In the genomic region with DNA sequence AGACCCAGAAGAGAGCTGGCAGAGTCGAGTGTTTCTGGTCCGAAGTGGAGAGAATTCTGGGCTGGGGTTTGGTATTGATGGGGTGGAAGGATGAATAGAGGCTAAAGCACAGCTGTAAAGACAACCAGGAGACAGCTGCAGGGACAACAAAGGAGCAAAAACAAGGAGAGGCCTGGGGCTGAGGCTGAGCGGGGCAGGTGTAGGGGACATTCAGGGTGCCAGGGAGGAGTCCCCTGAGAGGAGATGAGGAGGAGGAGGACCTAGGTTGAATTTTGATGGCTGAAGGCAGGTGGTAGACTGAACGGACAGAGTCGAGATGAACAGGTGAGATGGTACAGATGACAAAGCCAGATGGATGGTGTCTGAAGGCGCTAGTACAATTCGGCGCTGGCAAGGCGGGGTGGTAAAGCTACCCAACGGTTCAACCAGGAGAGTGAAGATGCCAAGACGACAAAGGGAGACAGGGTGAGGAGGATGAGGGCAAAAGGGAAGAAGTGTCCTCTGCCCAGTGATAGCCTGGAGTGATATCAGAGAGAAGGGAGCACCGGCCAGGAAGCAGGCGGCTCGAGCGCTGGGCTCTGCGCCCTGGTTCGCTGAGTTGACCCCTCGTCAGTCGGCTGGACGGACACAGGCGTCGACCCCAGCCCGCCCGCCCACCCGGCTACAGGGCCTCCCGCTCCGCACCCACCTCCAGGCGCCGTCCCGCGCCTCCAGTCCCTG, we compare ENCODE assay signal across 7 mouse cellular contexts. TPM values are rescaled to one million over a fixed set of nuclear protein-coding genes. Genes with fewer than 3 reads are reported as not detected.
DNase-seq lines count a peak whose midpoint lies in the region; ATAC-seq and TF ChIP-seq lines count a peak whose summit lies in the region.

No protein-coding gene starts in this region.

- ATAC-seq in lung, embryonic 14.5 days (ENCODE audit: insufficient read depth), result peak; percentile 1; the same call in 1 of the 2 replicates
- ATAC-seq in erythroblast, adult 5-6 weeks (replicated peaks; ENCODE audit: low FRiP score, poor library complexity, severe bottlenecking), result 0 out of 2 replicates have a peak, but pooled peaks have one; percentile 14
- peak; percentile 56; the same call in 1 of the 2 replicates for ATAC-seq in intestine, embryonic 16.5 days
- peak; percentile 44 for ATAC-seq in neural tube, embryonic 14.5 days (ENCODE audit: low read depth)

- no peaks in the 10 kb centered on the region for H3K9me3 ChIP-seq in lung, embryonic 14.5 days (ENCODE audit: low read depth, low read length)
- no peaks in the 10 kb centered on the region for H3K9me3 ChIP-seq in intestine, embryonic 16.5 days (ENCODE audit: control insufficient read depth, low read length)
- no peaks in the 10 kb centered on the region for H3K9me3 ChIP-seq in neural tube, embryonic 14.5 days (ENCODE audit: control insufficient read depth, low read length)

- peak overlapping the region; percentile 63 for H3K4me3 ChIP-seq in lung, embryonic 14.5 days (ENCODE audit: low read depth, low read length)
- peak overlapping the region; percentile 72 for H3K4me3 ChIP-seq in intestine, embryonic 16.5 days (ENCODE audit: low read length)
- peak overlapping the region; percentile 73 for H3K4me3 ChIP-seq in neural tube, embryonic 14.5 days (ENCODE audit: low read depth, low read length)

- H3K36me3 ChIP-seq in lung, embryonic 14.5 days (ENCODE audit: insufficient read depth), result peaks cover 31% of the 10 kb centered on the region
- peaks cover 7% of the 10 kb centered on the region; the same call in 1 of the 2 replicates for H3K36me3 ChIP-seq in intestine, embryonic 16.5 days (ENCODE audit: control insufficient read depth, insufficient read depth, low read length)
- H3K36me3 ChIP-seq in neural tube, embryonic 14.5 days (ENCODE audit: control insufficient read depth, insufficient read depth, low read length), result peaks cover 7% of the 10 kb centered on the region

- H3K27me3 ChIP-seq in lung, embryonic 14.5 days (ENCODE audit: insufficient read depth, low read length), result no peaks in the 10 kb centered on the region
- no peaks in the 10 kb centered on the region for H3K27me3 ChIP-seq in intestine, embryonic 16.5 days (replicated peaks; ENCODE audit: control insufficient read depth, insufficient read depth, low read length)
- H3K27me3 ChIP-seq in neural tube, embryonic 14.5 days (ENCODE audit: control insufficient read depth, insufficient read depth, low read length), result no peaks in the 10 kb centered on the region

- peak overlapping the region; percentile 30; the same call in 1 of the 2 replicates for H3K27ac ChIP-seq in lung, embryonic 14.5 days (ENCODE audit: low read depth)
- H3K27ac ChIP-seq in intestine, embryonic 16.5 days (ENCODE audit: low read length), result no peak overlapping the region
- H3K27ac ChIP-seq in neural tube, embryonic 14.5 days (ENCODE audit: low read depth, low read length), result peak overlapping the region; percentile 82

- peak overlapping the region; percentile 89 for H3K4me2 ChIP-seq in lung, embryonic 14.5 days
- peak overlapping the region; percentile 99 for H3K4me2 ChIP-seq in intestine, embryonic 16.5 days (ENCODE audit: low read depth, low read length)
- H3K4me2 ChIP-seq in neural tube, embryonic 14.5 days (ENCODE audit: low read depth, low read length), result peak overlapping the region; percentile 90

- no peak for DNase-seq in lung, embryonic 14.5 days
- no peak for DNase-seq in lung, postnatal 10 days
- no peak for DNase-seq in retina, embryonic 14.5 days (ENCODE audit: low spot score)
- no peak for DNase-seq in kidney, postnatal 10 days

- 0 out of 2 replicates have a peak, but pooled peaks cover 3% of the 10 kb centered on the region for H3K4me1 ChIP-seq in lung, embryonic 14.5 days (ENCODE audit: insufficient read depth)
- H3K4me1 ChIP-seq in intestine, embryonic 16.5 days (ENCODE audit: control insufficient read depth, insufficient read depth, low read length), result peaks cover 11% of the 10 kb centered on the region; the same call in 1 of the 2 replicates
- H3K4me1 ChIP-seq in neural tube, embryonic 14.5 days (ENCODE audit: control insufficient read depth, insufficient read depth, low read length), result peaks cover 18% of the 10 kb centered on the region

- 8% methylated on average over 26 of the region's 31 CpGs for WGBS in lung, embryonic 14.5 days
- 10% methylated on average over 27 of the region's 31 CpGs for WGBS in intestine, embryonic 16.5 days
- WGBS in neural tube, embryonic 14.5 days, result 11% methylated on average over 18 of the region's 31 CpGs

- no peak for TF ChIP-seq CTCF in lung, embryonic 14.5 days (IDR thresholded peaks at IDR 0.05; ENCODE audit: low read depth)

- H3K9ac ChIP-seq in lung, embryonic 14.5 days, result peak overlapping the region; percentile 75
- peak overlapping the region; percentile 84 for H3K9ac ChIP-seq in intestine, embryonic 16.5 days (ENCODE audit: low read depth, low read length)
- H3K9ac ChIP-seq in neural tube, embryonic 14.5 days (replicated peaks; ENCODE audit: low read depth, low read length), result peak overlapping the region; percentile 87

RNA-seq across cellular contexts. Expression of gene Tigd3, which starts 0.5 kb away (rescaled TPM):
- polyA plus RNA-seq in lung, embryonic 14.5 days (2014; fragmentation: Nextera tagmentation; extraction: Ambion mirVana), result 2.7 and 3.8 TPM in 2 replicates
- total RNA-seq in erythroblast, adult 5-6 weeks (2015; ENCODE audit: low replicate concordance), result 0.38 and 1.0 TPM in 2 replicates
- total RNA-seq in erythroblast, adult 5-6 weeks (2017; ENCODE audit: low replicate concordance), result 3.1 and 6.1 TPM in 2 replicates
- polyA plus RNA-seq in intestine, embryonic 16.5 days (2015; fragmentation: Nextera tagmentation; extraction: Ambion mirVana), result 1.5 and 1.7 TPM in 2 replicates
- 11.4 and 12.8 TPM in 2 replicates for polyA plus RNA-seq in neural tube, embryonic 14.5 days (2014; fragmentation: Nextera tagmentation; extraction: Ambion mirVana)

RNA-seq across cellular contexts. Expression of gene Slc25a45, which starts 15.8 kb away (rescaled TPM):
- polyA plus RNA-seq in lung, embryonic 14.5 days (2014; fragmentation: Nextera tagmentation; extraction: Ambion mirVana), result 2.4 TPM in 2 replicates
- 14.0 and 14.6 TPM in 2 replicates for total RNA-seq in erythroblast, adult 5-6 weeks (2015; ENCODE audit: low replicate concordance)
- 10.0 and 11.3 TPM in 2 replicates for total RNA-seq in erythroblast, adult 5-6 weeks (2017; ENCODE audit: low replicate concordance)
- 3.4 and 4.1 TPM in 2 replicates for polyA plus RNA-seq in intestine, embryonic 16.5 days (2015; fragmentation: Nextera tagmentation; extraction: Ambion mirVana)
- 0.59 and 1.3 TPM in 2 replicates for polyA plus RNA-seq in neural tube, embryonic 14.5 days (2014; fragmentation: Nextera tagmentation; extraction: Ambion mirVana)

RNA-seq across cellular contexts. Expression of gene Frmd8, which starts 18.4 kb away (rescaled TPM):
- 37.9 and 42.2 TPM in 2 replicates for polyA plus RNA-seq in lung, embryonic 14.5 days (2014; fragmentation: Nextera tagmentation; extraction: Ambion mirVana)
- 5.4 and 6.0 TPM in 2 replicates for total RNA-seq in erythroblast, adult 5-6 weeks (2015; ENCODE audit: low replicate concordance)
- 4.2 and 6.8 TPM in 2 replicates for total RNA-seq in erythroblast, adult 5-6 weeks (2017; ENCODE audit: low replicate concordance)
- 31.1 and 31.7 TPM in 2 replicates for polyA plus RNA-seq in intestine, embryonic 16.5 days (2015; fragmentation: Nextera tagmentation; extraction: Ambion mirVana)
- 9.4 and 12.7 TPM in 2 replicates for polyA plus RNA-seq in neural tube, embryonic 14.5 days (2014; fragmentation: Nextera tagmentation; extraction: Ambion mirVana)

RNA-seq across cellular contexts. Expression of gene Dpf2, which starts 19.4 kb away (rescaled TPM):
- 147 and 162 TPM in 2 replicates for polyA plus RNA-seq in lung, embryonic 14.5 days (2014; fragmentation: Nextera tagmentation; extraction: Ambion mirVana)
- 19.4 and 34.3 TPM in 2 replicates for total RNA-seq in erythroblast, adult 5-6 weeks (2015; ENCODE audit: low replicate concordance)
- 58.8 and 71.4 TPM in 2 replicates for total RNA-seq in erythroblast, adult 5-6 weeks (2017; ENCODE audit: low replicate concordance)
- polyA plus RNA-seq in intestine, embryonic 16.5 days (2015; fragmentation: Nextera tagmentation; extraction: Ambion mirVana), result 109 and 119 TPM in 2 replicates
- 85.3 and 102 TPM in 2 replicates for polyA plus RNA-seq in neural tube, embryonic 14.5 days (2014; fragmentation: Nextera tagmentation; extraction: Ambion mirVana)

RNA-seq across cellular contexts. Expression of gene Cdc42ep2, which starts 31.2 kb away (rescaled TPM):
- 9.8 and 9.9 TPM in 2 replicates for polyA plus RNA-seq in lung, embryonic 14.5 days (2014; fragmentation: Nextera tagmentation; extraction: Ambion mirVana)
- total RNA-seq in erythroblast, adult 5-6 weeks (2015; ENCODE audit: low replicate concordance), result 0.38 and 0.42 TPM in 2 replicates
- 0.42 TPM in 1 of 2 replicates, not detected in the other for total RNA-seq in erythroblast, adult 5-6 weeks (2017; ENCODE audit: low replicate concordance)
- polyA plus RNA-seq in intestine, embryonic 16.5 days (2015; fragmentation: Nextera tagmentation; extraction: Ambion mirVana), result 14.7 and 15.1 TPM in 2 replicates
- 16.7 and 17.4 TPM in 2 replicates for polyA plus RNA-seq in neural tube, embryonic 14.5 days (2014; fragmentation: Nextera tagmentation; extraction: Ambion mirVana)

Comparison
In these comparisons a context has a peak if more than half of its experiments do, and no peak if none do; other contexts are left out.
1. ATAC-seq: peak in every context shown above with its lines; median percentile 56 in intestine, embryonic 16.5 days; 44 in neural tube, embryonic 14.5 days; 14 in erythroblast, adult 5-6 weeks; 1 in lung, embryonic 14.5 days.